Mouse (Mus musculus): ENCODE measurements around the gene Nup93.

DNA sequence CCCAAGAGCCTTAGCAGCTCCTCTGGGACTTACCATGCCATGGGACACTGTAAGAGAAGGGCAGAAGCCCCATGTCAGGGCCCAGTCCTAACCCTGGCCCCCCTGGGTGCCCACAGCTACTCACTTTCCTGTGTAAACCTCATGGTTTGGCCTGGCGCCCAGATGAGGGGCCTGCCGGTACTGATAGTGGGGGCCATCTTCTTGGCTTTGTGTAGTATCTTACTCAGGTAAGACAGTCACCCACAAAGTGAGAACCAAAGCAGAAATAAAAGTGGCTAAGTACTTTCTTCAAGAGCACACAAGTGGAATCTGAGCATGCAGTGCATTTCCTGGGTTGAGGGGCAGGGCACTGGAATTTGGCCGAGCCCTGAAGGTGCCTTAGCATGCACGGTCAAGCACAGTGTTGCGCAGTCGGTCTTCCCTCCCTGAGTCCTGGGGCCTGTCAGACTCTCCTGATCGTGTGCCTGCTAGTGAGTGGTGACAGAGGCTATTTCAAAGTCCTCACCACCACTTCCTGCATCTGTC, 92.7 kb downstream of the Nup93 start:
- TF ChIP-seq GATA1 (IDR thresholded peaks at IDR 0.05; ENCODE audit: borderline replicate concordance, low read length): no peak
- no peak for TF ChIP-seq FLI1 (IDR thresholded peaks at IDR 0.05; ENCODE audit: low read length)

All from megakaryocyte, embryonic 14.5 days (primary cell).